Mouse (Mus musculus) lung, embryonic 15.5 days (tissue): ENCODE data around the gene Apln. TPM values are rescaled to one million over a fixed set of nuclear protein-coding genes. Genes with fewer than 3 reads are reported as not detected.

ENCODE experiments used
- ATAC-seq: fragments of 200-750 bp; cut with Nextera tagmentation; 2 replicates; pipeline ENCODE4 v1.8.0; 2017; ENCODE audit warnings: moderate number of reproducible peaks, borderline replicate concordance; ENCODE audit not compliant: low FRiP score, low TSS enrichment; ENCODE audit errors: extremely low read depth
- H3K27ac ChIP-seq: fragments of 300-500 bp; sonication (generic); 2 replicates; pipeline ENCODE4 v1.5.1; 2015; ENCODE audit warnings: moderate library complexity, mild to moderate bottlenecking, inconsistent platforms
- H3K27me3 ChIP-seq: fragments of 300-500 bp; sonication (generic); 2 replicates; pipeline ENCODE4 v1.6.1; 2015; ENCODE audit warnings: inconsistent platforms
- H3K36me3 ChIP-seq: fragments of 300-500 bp; sonication (generic); 2 replicates; pipeline ENCODE4 v1.6.1; 2015; ENCODE audit warnings: inconsistent platforms
- H3K4me1 ChIP-seq: fragments of 300-500 bp; sonication (generic); 2 replicates; pipeline ENCODE4 v1.6.1; 2015; ENCODE audit warnings: inconsistent platforms
- H3K4me2 ChIP-seq: fragments of 300-500 bp; sonication (generic); 2 replicates; pipeline ENCODE4 v1.6.1; 2015; ENCODE audit warnings: inconsistent platforms, mild to moderate bottlenecking, moderate library complexity
- H3K4me3 ChIP-seq: fragments of 300-500 bp; sonication (generic); 2 replicates; pipeline ENCODE4 v1.5.1; 2015; ENCODE audit warnings: mild to moderate bottlenecking, inconsistent platforms
- H3K9ac ChIP-seq: fragments of 300-500 bp; sonication (generic); 2 replicates; pipeline ENCODE4 v1.6.1; 2015; ENCODE audit warnings: inconsistent platforms
- H3K9me3 ChIP-seq: fragments of 300-500 bp; sonication (generic); 2 replicates; pipeline ENCODE4 v1.6.1; 2016; ENCODE audit warnings: inconsistent platforms
- WGBS: fragments of 180-500 bp; shearing (Covaris S2); methylation state at CpG from one replicate; pipeline ENCODE4 v1.1.7; 2015; 5-methylcytosine and 5-hydroxymethylcytosine counted together
- polyA plus RNA-seq: library from polyadenylated mRNA; unstranded; fragments of >200 nt; fragmentation: Nextera tagmentation; extraction: Ambion mirVana; gene quantifications from 2 replicates; pipeline ENCODE4 v1.2.1, GENCODE M21; 2015

Apln gene
- 13.4 and 15.1 TPM in 2 replicates for polyA plus RNA-seq

DNA sequence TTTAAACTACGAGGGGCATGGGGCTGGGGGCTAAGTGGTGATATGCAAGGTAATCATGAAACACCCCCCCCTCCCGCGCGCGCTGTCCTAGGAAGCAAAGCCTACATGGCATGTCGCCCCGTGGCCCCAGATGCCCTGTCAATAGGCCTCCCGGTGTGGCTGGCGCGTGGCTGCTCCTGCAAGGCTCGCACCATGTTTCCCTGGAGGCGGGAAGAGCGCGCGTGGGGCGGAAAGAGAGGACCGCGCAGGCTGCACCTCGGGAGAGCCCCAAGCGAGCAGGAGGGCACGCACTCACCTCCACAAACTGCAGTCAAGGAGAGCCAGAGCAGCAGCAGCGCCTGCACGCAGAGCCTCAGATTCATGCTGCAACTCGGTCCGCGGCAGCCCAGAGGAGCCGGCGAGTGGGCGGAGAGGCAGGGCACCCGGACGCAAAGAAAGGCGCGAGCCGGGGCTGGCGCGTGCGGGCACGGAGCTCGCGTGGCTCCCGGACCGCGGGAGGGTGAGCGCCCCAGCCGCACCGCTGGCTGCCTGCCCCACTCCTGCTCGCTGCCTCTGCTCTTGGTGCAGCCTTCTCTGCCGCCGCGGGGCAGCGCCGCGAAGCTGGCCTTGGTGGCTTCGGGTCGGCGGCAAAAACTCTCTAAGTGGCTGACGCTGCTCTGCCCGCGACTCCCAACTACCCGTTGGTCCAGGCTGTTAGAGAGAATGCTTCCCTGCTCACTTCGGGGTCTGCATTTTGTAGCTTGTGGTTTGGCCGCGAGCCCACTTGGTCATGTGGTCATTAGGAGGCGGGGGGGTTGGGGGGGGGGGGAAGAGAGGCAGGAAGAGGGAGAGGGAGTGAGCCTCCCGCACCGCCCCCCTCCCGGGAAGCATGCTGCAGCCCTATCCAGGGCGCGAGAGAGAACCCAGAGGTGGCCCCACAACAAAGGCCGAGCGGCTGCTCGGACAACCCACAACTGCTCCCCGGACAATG is at the start of gene Apln:
Apln (minus strand) TSS at position 710 of the 970 bp plus-strand sequence.
- H3K4me1 ChIP-seq = peaks cover 6% of the 10 kb centered on the region
- H3K9me3 ChIP-seq = no peaks in the 10 kb centered on the region
- WGBS = 18% methylated on average over 73 of the region's 73 CpGs
- H3K4me3 ChIP-seq = peak within 1 kb of the TSS; percentile 49
- peak within 1 kb of the TSS; percentile 56 for H3K27ac ChIP-seq
- H3K4me2 ChIP-seq = peak within 1 kb of the TSS; percentile 74
- no peaks in the 10 kb centered on the region for H3K36me3 ChIP-seq
- H3K27me3 ChIP-seq = no peaks in the 10 kb centered on the region; the same call in 1 of the 2 replicates
- peak within 1 kb of the TSS; percentile 45 for H3K9ac ChIP-seq
- peak; percentile 81 for ATAC-seq

DNA sequence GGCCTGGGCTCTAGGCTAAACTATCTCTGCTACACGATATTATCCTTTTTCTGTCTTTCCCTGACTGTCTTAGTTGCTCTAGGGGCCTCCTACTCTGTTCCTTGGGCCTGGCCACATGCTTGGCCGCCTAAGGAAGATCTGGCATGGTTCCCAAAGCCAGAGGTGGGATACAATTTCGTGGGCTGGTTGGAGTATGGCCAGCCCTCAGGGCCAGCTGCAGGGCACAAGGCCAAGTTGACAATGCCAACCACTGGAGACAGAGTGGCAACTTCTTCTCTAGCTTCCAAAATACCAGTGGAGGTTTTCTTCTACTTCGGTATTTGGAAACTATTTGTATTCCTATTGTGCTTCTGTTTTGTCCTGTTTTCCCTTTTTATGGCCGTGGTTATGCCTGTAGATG is 47.7 kb upstream of the Apln start:
- Histone ChIP-seq H3K4me3 (no peak overlapping the region), H3K4me2 (no peak overlapping the region), H3K9me3 (no peaks in the 10 kb centered on the region), H3K27ac (no peak overlapping the region), H3K4me1 (no peaks in the 10 kb centered on the region), H3K36me3 (no peaks in the 10 kb centered on the region), H3K9ac (no peak overlapping the region), H3K27me3 (no peaks in the 10 kb centered on the region)
- no peak for ATAC-seq
- WGBS = 46% methylated on average over 5 of the region's 5 CpGs

DNA sequence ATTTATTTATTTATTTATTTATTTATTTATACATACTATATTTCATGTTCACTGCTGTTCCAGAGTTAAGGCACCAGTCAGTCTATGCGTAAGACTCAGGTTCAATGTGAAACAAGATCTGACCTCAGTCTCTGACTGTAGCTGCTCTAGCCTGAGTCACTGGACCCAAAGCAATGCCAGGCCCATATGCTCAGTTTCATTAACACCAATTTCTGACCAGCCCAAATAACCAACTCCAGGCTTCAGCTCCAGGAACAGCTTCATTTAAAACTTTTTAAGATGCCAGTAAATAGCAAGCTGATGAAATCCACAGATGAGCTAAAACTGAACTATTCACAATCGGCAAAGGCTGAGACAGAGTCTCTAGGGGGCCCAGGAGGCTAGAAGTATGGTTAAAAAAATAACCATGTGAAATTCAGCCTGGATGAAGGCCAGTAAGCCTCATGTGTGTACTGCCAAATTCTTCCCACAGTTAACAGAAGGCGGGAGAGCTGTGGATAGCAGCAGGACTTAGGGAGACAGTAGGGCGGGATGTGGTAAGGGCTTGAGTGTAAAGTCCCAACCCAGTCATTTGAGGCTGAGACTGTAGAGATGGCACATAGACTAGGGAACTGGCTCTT is 42.3 kb upstream of the Apln start:
- Histone ChIP-seq H3K27me3 (no peaks in the 10 kb centered on the region), H3K36me3 (no peaks in the 10 kb centered on the region), H3K4me2 (no peak overlapping the region), H3K4me3 (no peak overlapping the region), H3K4me1 (no peaks in the 10 kb centered on the region), H3K27ac (no peak overlapping the region), H3K9me3 (no peaks in the 10 kb centered on the region), H3K9ac (no peak overlapping the region)
- 75% methylated on average over 4 of the region's 4 CpGs for WGBS
- peak; percentile 55; the same call in 1 of the 2 replicates for ATAC-seq

DNA sequence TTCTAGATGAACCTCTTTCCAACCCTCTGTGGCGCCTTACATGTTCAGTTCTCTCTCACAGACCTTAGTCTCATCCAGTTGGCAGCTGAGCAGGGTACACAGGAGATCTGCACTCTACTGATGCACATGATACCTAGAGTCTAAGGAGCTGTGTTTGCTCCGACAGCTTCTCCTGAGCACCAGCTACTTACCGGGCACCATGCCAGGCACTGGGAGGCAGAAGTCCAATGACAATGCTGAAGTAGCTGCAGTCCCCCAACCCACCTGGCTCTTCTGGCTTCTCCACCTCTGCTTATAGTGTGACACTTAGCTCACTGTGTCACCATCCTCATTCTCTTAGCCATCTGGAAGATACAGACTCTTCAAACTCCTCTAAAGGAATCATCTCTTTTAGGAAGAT is 40.0 kb upstream of the Apln start:
- H3K4me3 ChIP-seq = no peak overlapping the region
- no peak overlapping the region for H3K27ac ChIP-seq
- H3K36me3 ChIP-seq = no peaks in the 10 kb centered on the region
- H3K9ac ChIP-seq = no peak overlapping the region
- WGBS = 76% methylated on average over 3 of the region's 3 CpGs
- no peaks in the 10 kb centered on the region for H3K4me1 ChIP-seq
- no peaks in the 10 kb centered on the region for H3K27me3 ChIP-seq
- ATAC-seq = no peak
- H3K9me3 ChIP-seq = no peaks in the 10 kb centered on the region
- no peak overlapping the region for H3K4me2 ChIP-seq

GRCm38 (mm10) chrX:48072401-48072800 is 37.7 kb upstream of the Apln start:
- no peak overlapping the region for H3K9ac ChIP-seq
- no peak overlapping the region for H3K27ac ChIP-seq
- ATAC-seq = no peak
- no peak overlapping the region for H3K4me2 ChIP-seq
- no peak overlapping the region for H3K4me3 ChIP-seq
- WGBS = 39% methylated on average over 5 of the region's 5 CpGs
- H3K27me3 ChIP-seq = no peaks in the 10 kb centered on the region
- no peaks in the 10 kb centered on the region for H3K36me3 ChIP-seq
- H3K4me1 ChIP-seq = no peaks in the 10 kb centered on the region
- H3K9me3 ChIP-seq = no peaks in the 10 kb centered on the region

GRCm38 (mm10) chrX:48071961-48072360 is 37.3 kb upstream of the Apln start:
- ATAC-seq = no peak
- Histone ChIP-seq H3K4me1 (no peaks in the 10 kb centered on the region), H3K9me3 (no peaks in the 10 kb centered on the region), H3K4me3 (no peak overlapping the region), H3K27ac (no peak overlapping the region), H3K9ac (no peak overlapping the region), H3K27me3 (no peaks in the 10 kb centered on the region), H3K4me2 (no peak overlapping the region), H3K36me3 (no peaks in the 10 kb centered on the region)
- 30% methylated on average over 3 of the region's 3 CpGs for WGBS

DNA sequence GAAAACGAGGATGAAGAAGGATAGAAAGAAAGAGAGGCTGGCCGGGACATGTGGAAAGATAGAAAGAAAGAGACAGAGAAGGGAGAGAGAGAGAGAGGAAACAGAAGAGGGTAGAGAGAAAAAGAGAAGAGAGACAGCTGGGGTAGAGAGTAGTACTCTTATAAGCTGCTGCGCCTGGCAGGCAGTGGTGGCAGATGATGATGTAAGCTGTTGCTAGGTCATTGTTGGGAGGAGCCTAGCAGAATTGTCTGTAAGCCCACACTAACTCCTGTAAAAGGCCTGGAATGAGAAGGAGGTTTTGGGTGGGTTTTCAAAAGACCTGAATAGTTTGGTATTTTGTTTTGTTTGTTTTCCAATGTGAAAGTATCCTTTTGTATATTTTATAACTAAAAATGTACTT is 32.2 kb upstream of the Apln start:
- H3K36me3 ChIP-seq = no peaks in the 10 kb centered on the region
- 85% methylated on average over 3 of the region's 3 CpGs for WGBS
- H3K27ac ChIP-seq = no peak overlapping the region
- no peak overlapping the region for H3K4me3 ChIP-seq
- H3K9me3 ChIP-seq = no peaks in the 10 kb centered on the region
- no peak overlapping the region for H3K9ac ChIP-seq
- no peaks in the 10 kb centered on the region for H3K27me3 ChIP-seq
- no peak for ATAC-seq
- H3K4me2 ChIP-seq = no peak overlapping the region
- no peaks in the 10 kb centered on the region for H3K4me1 ChIP-seq

- ATAC-seq = no peak
- 30% methylated on average over 5 of the region's 5 CpGs for WGBS
- Histone ChIP-seq H3K36me3 (no peaks in the 10 kb centered on the region), H3K9ac (no peak overlapping the region), H3K9me3 (no peaks in the 10 kb centered on the region), H3K4me1 (no peaks in the 10 kb centered on the region), H3K4me3 (no peak overlapping the region), H3K4me2 (no peak overlapping the region), H3K27me3 (no peaks in the 10 kb centered on the region), H3K27ac (no peak overlapping the region)
These were observed 29.7 kb upstream of the Apln start for GRCm38 (mm10) chrX:48064166-48064853.

- Histone ChIP-seq H3K36me3 (no peaks in the 10 kb centered on the region), H3K4me2 (no peak overlapping the region), H3K4me1 (no peaks in the 10 kb centered on the region), H3K9me3 (no peaks in the 10 kb centered on the region), H3K9ac (no peak overlapping the region), H3K27ac (no peak overlapping the region), H3K27me3 (no peaks in the 10 kb centered on the region), H3K4me3 (no peak overlapping the region)
- ATAC-seq = no peak
- WGBS = 68% methylated on average over 4 of the region's 4 CpGs
These were observed 27.8 kb upstream of the Apln start for GRCm38 (mm10) chrX:48062481-48062880.

DNA sequence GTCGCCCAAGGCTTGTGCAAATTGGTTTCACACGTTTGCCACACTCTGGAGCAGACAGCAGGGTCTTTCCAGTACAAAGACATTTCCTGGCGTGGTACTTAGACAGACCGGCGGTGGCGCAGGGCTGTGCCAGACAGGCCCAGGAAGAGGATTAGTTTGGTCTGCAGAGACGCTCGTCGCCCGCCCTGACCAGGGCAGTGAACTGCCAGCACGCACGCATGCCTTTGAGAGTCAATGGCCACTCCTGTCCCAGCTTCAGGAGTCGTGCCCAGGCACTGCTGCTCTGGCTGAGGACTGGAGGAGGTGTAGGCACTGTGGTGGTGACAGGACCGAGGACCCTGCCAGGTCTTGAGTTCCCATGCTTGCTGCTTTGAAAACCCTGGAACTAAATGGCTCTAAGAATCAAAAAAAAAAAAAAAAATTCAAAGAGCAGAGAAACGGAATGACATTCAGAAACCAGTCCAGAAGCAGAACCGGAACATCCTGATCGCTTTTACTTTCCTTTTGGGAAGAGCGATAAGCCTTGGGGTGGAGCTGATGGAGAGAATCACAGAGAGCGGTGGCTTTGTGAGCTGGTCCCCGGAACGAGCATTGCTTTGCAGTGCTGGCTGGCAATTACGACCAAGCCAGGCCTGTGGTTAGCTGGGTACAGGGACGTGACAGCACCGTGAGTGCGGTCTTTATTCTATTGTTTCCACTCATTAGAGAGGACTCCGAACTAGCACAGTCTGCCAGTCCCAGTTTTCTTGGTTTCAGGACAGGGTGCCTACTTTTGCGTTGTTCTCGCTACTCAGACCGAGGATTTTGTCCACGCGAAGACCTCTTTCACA is 19.7 kb upstream of the Apln start:
- peak overlapping the region; percentile 60 for H3K4me2 ChIP-seq
- H3K36me3 ChIP-seq = no peaks in the 10 kb centered on the region
- WGBS = 30% methylated on average over 31 of the region's 31 CpGs
- peak overlapping the region; percentile 38; the same call in 1 of the 2 replicates for H3K9ac ChIP-seq
- no peaks in the 10 kb centered on the region for H3K27me3 ChIP-seq
- ATAC-seq = peak; percentile 77; the same call in 1 of the 2 replicates
- peak overlapping the region; percentile 33 for H3K4me3 ChIP-seq
- H3K4me1 ChIP-seq = no peaks in the 10 kb centered on the region
- no peaks in the 10 kb centered on the region for H3K9me3 ChIP-seq
- H3K27ac ChIP-seq = peak overlapping the region; percentile 10; the same call in 1 of the 2 replicates

DNA sequence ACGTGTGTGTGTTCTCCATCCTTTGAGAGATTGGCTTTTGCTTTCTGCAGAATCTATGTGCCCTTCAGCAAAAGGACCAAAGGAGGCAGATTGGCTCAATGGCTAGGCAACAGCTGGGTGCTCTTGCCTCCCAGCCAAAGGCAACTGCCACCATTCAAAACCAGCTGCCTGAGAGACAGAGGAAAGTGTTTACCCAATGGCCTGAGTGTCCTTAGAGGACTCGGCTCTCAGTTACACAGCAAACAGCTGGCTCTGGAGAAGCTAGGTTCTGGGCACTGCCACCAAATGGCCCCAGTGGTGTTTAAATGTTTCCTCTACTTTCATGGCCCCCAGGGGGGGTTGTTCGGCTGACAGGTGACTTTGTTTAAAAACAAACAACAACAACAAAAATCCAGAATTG is 19.1 kb upstream of the Apln start:
- Histone ChIP-seq H3K4me2 (peak overlapping the region; percentile 60), H3K27ac (no peak overlapping the region), H3K36me3 (no peaks in the 10 kb centered on the region), H3K9ac (no peak overlapping the region), H3K4me3 (peak overlapping the region; percentile 33; the same call in 1 of the 2 replicates), H3K4me1 (no peaks in the 10 kb centered on the region), H3K27me3 (no peaks in the 10 kb centered on the region), H3K9me3 (no peaks in the 10 kb centered on the region)
- WGBS = 31% methylated on average over 3 of the region's 3 CpGs
- no peak for ATAC-seq
